Comparison of ENCODE assay signal across 8 mouse cellular contexts in genomic region chr11:55031991-55032280, GRCm38 (mm10). TPM values are rescaled to one million over a fixed set of nuclear protein-coding genes. Genes with fewer than 3 reads are reported as not detected.
DNase-seq lines count a peak whose midpoint lies in the region; ATAC-seq lines count a peak whose summit lies in the region.

No protein-coding gene starts in this region.

- ATAC-seq in lung, embryonic 16.5 days (ENCODE audit: low read depth) = peak; percentile 32
- no peak for ATAC-seq in forebrain, embryonic 16.5 days
- no peak for ATAC-seq in liver, embryonic 12.5 days
- ATAC-seq in stomach, embryonic 15.5 days (ENCODE audit: insufficient read depth, low FRiP score, low read depth) = no peak
- no peak for ATAC-seq in inflammation-experienced regulatory T-cells, adult 6 months
- no peak for ATAC-seq in cerebellum, adult (ENCODE audit: insufficient number of reproducible peaks, low FRiP score, low TSS enrichment)

- WGBS in lung, embryonic 16.5 days = 7% methylated on average over 1 of the region's 4 CpGs
- 46% methylated on average over 1 of the region's 4 CpGs for WGBS in forebrain, embryonic 16.5 days
- 40% methylated on average over 1 of the region's 4 CpGs for WGBS in liver, embryonic 12.5 days (ENCODE audit: insufficient replicate concordance)
- 8% methylated on average over 2 of the region's 4 CpGs for WGBS in stomach, embryonic 15.5 days

- no peaks in the 10 kb centered on the region for H3K36me3 ChIP-seq in lung, embryonic 16.5 days (ENCODE audit: control insufficient read depth, insufficient read depth, low read length)
- no peaks in the 10 kb centered on the region for H3K36me3 ChIP-seq in forebrain, embryonic 16.5 days (ENCODE audit: control insufficient read depth, insufficient read depth)
- no peaks in the 10 kb centered on the region for H3K36me3 ChIP-seq in liver, embryonic 12.5 days
- no peaks in the 10 kb centered on the region for H3K36me3 ChIP-seq in stomach, embryonic 15.5 days

- H3K27me3 ChIP-seq in lung, embryonic 16.5 days (ENCODE audit: control insufficient read depth, insufficient read depth, low read depth, low read length) = no peaks in the 10 kb centered on the region
- no peaks in the 10 kb centered on the region for H3K27me3 ChIP-seq in forebrain, embryonic 16.5 days (replicated peaks; ENCODE audit: control insufficient read depth, insufficient read depth, low read length)
- H3K27me3 ChIP-seq in liver, embryonic 12.5 days (replicated peaks) = peaks cover 22% of the 10 kb centered on the region
- H3K27me3 ChIP-seq in stomach, embryonic 15.5 days (replicated peaks) = no peaks in the 10 kb centered on the region

- H3K4me3 ChIP-seq in lung, embryonic 16.5 days (ENCODE audit: low read length) = peak overlapping the region; percentile 83
- H3K4me3 ChIP-seq in forebrain, embryonic 16.5 days (replicated peaks; ENCODE audit: low read length) = peak overlapping the region; percentile 74
- H3K4me3 ChIP-seq in liver, embryonic 12.5 days = peak overlapping the region; percentile 61
- peak overlapping the region; percentile 73 for H3K4me3 ChIP-seq in stomach, embryonic 15.5 days (replicated peaks)

- peak overlapping the region; percentile 86 for H3K9ac ChIP-seq in lung, embryonic 16.5 days (ENCODE audit: low read length)
- H3K9ac ChIP-seq in forebrain, embryonic 16.5 days (replicated peaks; ENCODE audit: low read depth, low read length) = peak overlapping the region; percentile 79
- H3K9ac ChIP-seq in liver, embryonic 12.5 days = peak overlapping the region; percentile 54
- no peak overlapping the region for H3K9ac ChIP-seq in stomach, embryonic 15.5 days

- no peak for DNase-seq in lung, postnatal 14 days
- DNase-seq in B cell, adult 2 months = no peak

- peaks cover 52% of the 10 kb centered on the region for H3K4me1 ChIP-seq in lung, embryonic 16.5 days (replicated peaks; ENCODE audit: control insufficient read depth, insufficient read depth, low read length)
- peaks cover 21% of the 10 kb centered on the region for H3K4me1 ChIP-seq in forebrain, embryonic 16.5 days (replicated peaks; ENCODE audit: control insufficient read depth, insufficient read depth, low read length)
- peaks cover 43% of the 10 kb centered on the region for H3K4me1 ChIP-seq in liver, embryonic 12.5 days
- peaks cover 39% of the 10 kb centered on the region for H3K4me1 ChIP-seq in stomach, embryonic 15.5 days

- H3K27ac ChIP-seq in lung, embryonic 16.5 days (ENCODE audit: low read length) = peak overlapping the region; percentile 99
- no peak overlapping the region for H3K27ac ChIP-seq in forebrain, embryonic 16.5 days (ENCODE audit: low read length)
- H3K27ac ChIP-seq in liver, embryonic 12.5 days = peak overlapping the region; percentile 62; the same call in 1 of the 2 replicates
- H3K27ac ChIP-seq in stomach, embryonic 15.5 days = peak overlapping the region; percentile 95

- H3K9me3 ChIP-seq in lung, embryonic 16.5 days (ENCODE audit: control insufficient read depth, low read length) = no peaks in the 10 kb centered on the region
- H3K9me3 ChIP-seq in forebrain, embryonic 16.5 days (ENCODE audit: control insufficient read depth, low read length) = no peaks in the 10 kb centered on the region
- H3K9me3 ChIP-seq in liver, embryonic 12.5 days (replicated peaks) = no peaks in the 10 kb centered on the region
- H3K9me3 ChIP-seq in stomach, embryonic 15.5 days = no peaks in the 10 kb centered on the region

- peak overlapping the region; percentile 86 for H3K4me2 ChIP-seq in lung, embryonic 16.5 days (ENCODE audit: low read depth, low read length)
- H3K4me2 ChIP-seq in forebrain, embryonic 16.5 days (ENCODE audit: low read length) = peak overlapping the region; percentile 99
- peak overlapping the region; percentile 86 for H3K4me2 ChIP-seq in liver, embryonic 12.5 days
- peak overlapping the region; percentile 90 for H3K4me2 ChIP-seq in stomach, embryonic 15.5 days

RNA-seq across cellular contexts. Expression of gene Anxa6, which starts 1.3 kb away (rescaled TPM):
- 406 and 415 TPM in 2 replicates for polyA plus RNA-seq in lung, embryonic 16.5 days (2015; fragmentation: Nextera tagmentation; extraction: Ambion mirVana)
- polyA plus RNA-seq in forebrain, embryonic 16.5 days (2015; fragmentation: Nextera tagmentation; extraction: Ambion mirVana) = 40.9 and 53.0 TPM in 2 replicates
- polyA plus RNA-seq in liver, embryonic 12.5 days (2016; fragmentation: Nextera tagmentation; extraction: Ambion mirVana) = 52.9 and 54.7 TPM in 2 replicates
- polyA plus RNA-seq in stomach, embryonic 15.5 days (2015; fragmentation: Nextera tagmentation; extraction: Ambion mirVana) = 307 and 346 TPM in 2 replicates
- 100 to 1,000 TPM; 347 to 625 (median 370) TPM for polyA plus RNA-seq in inflammation-experienced regulatory T-cells, adult 6 months (2017; shearing (Covaris generic))

RNA-seq across cellular contexts. Expression of gene Ccdc69, which starts 46.0 kb away (rescaled TPM):
- polyA plus RNA-seq in lung, embryonic 16.5 days (2015; fragmentation: Nextera tagmentation; extraction: Ambion mirVana) = 3.5 and 3.8 TPM in 2 replicates
- polyA plus RNA-seq in forebrain, embryonic 16.5 days (2015; fragmentation: Nextera tagmentation; extraction: Ambion mirVana) = 0.29 TPM in 1 of 2 replicates, not detected in the other
- 1.0 and 1.2 TPM in 2 replicates for polyA plus RNA-seq in liver, embryonic 12.5 days (2016; fragmentation: Nextera tagmentation; extraction: Ambion mirVana)
- polyA plus RNA-seq in stomach, embryonic 15.5 days (2015; fragmentation: Nextera tagmentation; extraction: Ambion mirVana) = 3.1 and 3.2 TPM in 2 replicates
- 10 to 100 TPM; 75.5 to 92.6 (median 81.1) TPM for polyA plus RNA-seq in inflammation-experienced regulatory T-cells, adult 6 months (2017; shearing (Covaris generic))

Comparison
In these comparisons a context has a peak if more than half of its experiments do, and no peak if none do; other contexts are left out.
1. RNA of gene Ccdc69, which starts 46.0 kb away (polyA plus RNA-seq): 75.5 to 92.6 TPM in inflammation-experienced regulatory T-cells, adult 6 months; 3.5 to 3.8 TPM in lung, embryonic 16.5 days, 3.1 to 3.2 TPM in stomach, embryonic 15.5 days, 1.0 to 1.2 TPM in liver, embryonic 12.5 days and 0.29 TPM in forebrain, embryonic 16.5 days; every median in the first group is over 10 times any median in the second.
2. Peak in every context shown above with its lines, with median percentiles within 50 percentile points of each other: H3K4me2 ChIP-seq and H3K4me3 ChIP-seq.